Mouse (Mus musculus) small intestine, adult 2 months (tissue): Measurements from ENCODE around the gene Ppp1r3e.

Experiments used
- CTCF ChIP-seq: fragments of 200-500 bp; IDR thresholded peaks from 2 replicates; pipeline ENCODE4 v1.5.1; 2012; ENCODE audit warnings: low read depth, mild to moderate bottlenecking, control low read depth, inconsistent platforms, low read length, moderate library complexity, mixed read lengths; ENCODE audit not compliant: insufficient replicate concordance, insufficient read length; ENCODE audit errors: extremely low read depth
- POLR2A ChIP-seq: fragments of 200-500 bp; IDR thresholded peaks from 2 replicates; pipeline ENCODE4 v1.6.1; 2012; ENCODE audit warnings: low read depth, mild to moderate bottlenecking, control low read depth, inconsistent platforms, low read length, moderate library complexity

DNA sequence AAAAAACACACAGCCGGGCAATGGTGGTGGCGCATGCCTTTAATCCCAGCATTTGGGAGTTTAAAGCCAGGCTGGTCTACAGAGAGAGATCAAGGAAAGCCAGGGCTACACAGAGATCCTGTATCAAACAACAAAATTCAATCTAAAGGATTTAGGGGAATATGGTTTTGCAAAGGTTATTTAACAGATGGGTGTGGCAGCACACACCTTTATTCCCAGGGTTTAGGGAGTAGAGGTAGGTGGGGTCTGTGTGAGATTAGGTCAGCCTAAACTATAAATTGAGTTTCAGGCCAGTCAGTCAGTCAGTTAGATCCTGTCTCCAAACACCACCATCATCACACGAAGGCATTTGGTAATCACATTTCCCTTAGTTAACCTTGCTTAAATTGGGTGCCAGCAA is 14.8 kb upstream of the Ppp1r3e start, which contains the start of gene Pabpn1:
- TF ChIP-seq CTCF: no peak
- no peak for TF ChIP-seq POLR2A
